Mouse (Mus musculus): Measurements from ENCODE around the gene Syce2.

GRCm38 (mm10) chr8:84925557-84925956, 53.6 kb downstream of the Syce2 start:
- TF ChIP-seq CTCF (IDR thresholded peaks at IDR 0.05; ENCODE audit: control insufficient read depth, insufficient read depth, insufficient replicate concordance, low read depth, low read length) (no peak), POLR2A (IDR thresholded peaks at IDR 0.05; ENCODE audit: control insufficient read depth, low read depth, low read length) (no peak)

Data from testis, adult 2 months (tissue).